Mouse (Mus musculus): ENCODE results near the gene Scand1. TPM values are rescaled to one million over a fixed set of nuclear protein-coding genes. Genes with fewer than 3 reads are reported as not detected.

Gene Scand1
- polyA plus RNA-seq, 1 experiment from 2014 or later = 119 TPM

- H3K4me1 ChIP-seq = no peaks in the 10 kb centered on the region
- no peak overlapping the region for H3K4me2 ChIP-seq (replicated peaks)
- H3K4me3 ChIP-seq = no peak overlapping the region
- no peak overlapping the region for H3K9ac ChIP-seq (replicated peaks)
- no peak for ATAC-seq (ENCODE audit: low FRiP score, low read depth)
- no peaks in the 10 kb centered on the region for H3K9me3 ChIP-seq
- 56% methylated on average over 5 of the region's 5 CpGs for WGBS
- H3K27ac ChIP-seq (replicated peaks) = no peak overlapping the region
- H3K27me3 ChIP-seq = no peaks in the 10 kb centered on the region
- H3K36me3 ChIP-seq = 0 out of 2 replicates have a peak, but pooled peaks cover 3% of the 10 kb centered on the region
Observed at GRCm38 (mm10) chr2:156324681-156325080, 12.2 kb upstream of the Scand1 start.

DNA sequence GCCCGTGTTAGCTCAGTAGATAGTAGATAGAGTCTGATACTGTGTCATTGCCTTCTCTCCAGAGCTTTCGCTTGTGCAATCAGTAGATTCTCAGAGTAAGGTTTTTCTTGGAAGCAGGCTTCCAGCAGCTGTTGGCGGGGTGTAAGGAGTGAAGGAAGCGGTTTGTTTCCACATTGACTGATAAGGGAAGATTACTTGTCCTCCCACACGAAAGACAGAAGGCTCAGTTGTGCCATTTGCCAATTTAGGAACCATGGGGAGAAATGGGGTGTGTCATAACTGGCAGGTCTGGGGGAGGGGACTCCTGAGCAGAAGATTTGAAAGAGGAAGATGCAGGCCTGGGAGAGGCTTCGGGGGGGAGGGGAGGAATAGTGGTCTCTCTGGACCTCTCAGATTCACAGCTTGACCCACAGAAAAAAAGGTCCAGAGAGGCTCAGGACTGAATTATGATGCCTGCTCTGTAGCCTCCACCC, 11.6 kb upstream of the Scand1 start:
- Histone ChIP-seq H3K4me2 (replicated peaks) (no peak overlapping the region), H3K4me3 (no peak overlapping the region), H3K27ac (replicated peaks) (no peak overlapping the region), H3K9me3 (no peaks in the 10 kb centered on the region), H3K4me1 (no peaks in the 10 kb centered on the region), H3K27me3 (no peaks in the 10 kb centered on the region), H3K9ac (replicated peaks) (no peak overlapping the region), H3K36me3 (0 out of 2 replicates have a peak, but pooled peaks cover 3% of the 10 kb centered on the region)
- ATAC-seq (ENCODE audit: low FRiP score, low read depth) = no peak
- WGBS = 71% methylated on average over 6 of the region's 6 CpGs

GRCm38 (mm10) chr2:156321538-156321937, 9.0 kb upstream of the Scand1 start:
- no peak overlapping the region for H3K4me3 ChIP-seq
- H3K9ac ChIP-seq (replicated peaks) = no peak overlapping the region
- WGBS = 89% methylated on average over 6 of the region's 6 CpGs
- no peaks in the 10 kb centered on the region for H3K9me3 ChIP-seq
- no peaks in the 10 kb centered on the region for H3K27me3 ChIP-seq
- no peak overlapping the region for H3K4me2 ChIP-seq (replicated peaks)
- no peaks in the 10 kb centered on the region for H3K4me1 ChIP-seq
- ATAC-seq (ENCODE audit: low FRiP score, low read depth) = no peak
- H3K36me3 ChIP-seq = 0 out of 2 replicates have a peak, but pooled peaks cover 3% of the 10 kb centered on the region
- no peak overlapping the region for H3K27ac ChIP-seq (replicated peaks)

DNA sequence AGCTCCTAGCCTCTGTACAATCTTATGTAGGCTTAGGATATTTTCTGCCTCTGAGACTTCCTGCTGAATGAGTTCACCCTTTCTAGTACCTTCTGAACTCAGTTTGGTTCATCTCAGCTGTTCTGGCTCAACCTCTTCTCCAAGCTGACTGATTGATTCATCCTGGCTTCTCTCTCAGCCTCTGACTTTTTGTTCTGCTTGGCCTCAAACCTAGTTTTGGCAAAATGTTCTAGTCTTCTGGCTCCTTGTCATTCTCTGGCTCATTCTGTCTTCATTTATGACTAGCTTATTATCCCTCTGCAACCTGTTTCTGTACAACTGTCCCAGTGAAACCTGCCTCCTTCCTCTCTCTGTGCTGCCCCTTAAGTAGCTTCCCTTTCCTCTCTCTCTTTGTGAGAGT, 6.0 kb upstream of the Scand1 start:
- Histone ChIP-seq H3K9ac (replicated peaks) (no peak overlapping the region), H3K27me3 (no peaks in the 10 kb centered on the region), H3K9me3 (no peaks in the 10 kb centered on the region), H3K27ac (replicated peaks) (no peak overlapping the region), H3K4me3 (no peak overlapping the region), H3K4me2 (replicated peaks) (no peak overlapping the region), H3K4me1 (no peaks in the 10 kb centered on the region), H3K36me3 (peaks cover 15% of the 10 kb centered on the region; the same call in 1 of the 2 replicates)
- ATAC-seq (ENCODE audit: low FRiP score, low read depth) = no peak

- Histone ChIP-seq H3K36me3 (peaks cover 12% of the 10 kb centered on the region; the same call in 1 of the 2 replicates), H3K9ac (replicated peaks) (no peak overlapping the region), H3K27ac (replicated peaks) (no peak overlapping the region), H3K4me3 (no peak overlapping the region), H3K9me3 (no peaks in the 10 kb centered on the region), H3K27me3 (no peaks in the 10 kb centered on the region), H3K4me1 (peaks cover 10% of the 10 kb centered on the region; the same call in 1 of the 2 replicates), H3K4me2 (replicated peaks) (no peak overlapping the region)
- no peak for ATAC-seq (ENCODE audit: low FRiP score, low read depth)
- WGBS = 93% methylated on average over 6 of the region's 6 CpGs
Observed at GRCm38 (mm10) chr2:156314811-156315210, 2.3 kb upstream of the Scand1 start.

DNA sequence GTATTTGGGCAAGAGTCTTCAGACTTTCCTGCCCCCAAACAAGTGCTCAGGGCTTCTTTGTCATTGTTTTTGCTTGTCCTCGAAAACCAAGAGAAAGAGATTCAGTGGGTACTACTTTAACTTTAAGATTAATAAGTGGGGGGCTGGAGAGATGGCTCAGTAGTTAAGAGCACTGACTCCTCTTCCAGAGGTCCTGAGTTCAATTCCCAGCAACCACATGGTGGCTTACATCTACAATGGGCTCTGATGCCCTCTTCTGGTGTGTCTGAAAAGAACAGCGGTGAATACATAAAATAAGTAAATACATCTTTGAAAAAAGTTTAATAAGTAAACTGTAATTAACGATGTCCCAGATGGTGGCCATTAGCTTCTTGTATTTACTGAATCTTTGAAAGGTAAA, 649 bp upstream of the Scand1 start:
- peaks cover 15% of the 10 kb centered on the region; the same call in 1 of the 2 replicates for H3K36me3 ChIP-seq
- no peaks in the 10 kb centered on the region for H3K9me3 ChIP-seq
- peak overlapping the region; percentile 92 for H3K4me3 ChIP-seq
- peaks cover 10% of the 10 kb centered on the region; the same call in 1 of the 2 replicates for H3K4me1 ChIP-seq
- H3K27ac ChIP-seq (replicated peaks) = peak overlapping the region; percentile 98; the same call in 1 of the 2 replicates
- H3K9ac ChIP-seq (replicated peaks) = peak overlapping the region; percentile 94
- ATAC-seq (ENCODE audit: low FRiP score, low read depth) = no peak
- peak overlapping the region; percentile 83 for H3K4me2 ChIP-seq (replicated peaks)
- 54% methylated on average over 3 of the region's 3 CpGs for WGBS
- no peaks in the 10 kb centered on the region for H3K27me3 ChIP-seq

DNA sequence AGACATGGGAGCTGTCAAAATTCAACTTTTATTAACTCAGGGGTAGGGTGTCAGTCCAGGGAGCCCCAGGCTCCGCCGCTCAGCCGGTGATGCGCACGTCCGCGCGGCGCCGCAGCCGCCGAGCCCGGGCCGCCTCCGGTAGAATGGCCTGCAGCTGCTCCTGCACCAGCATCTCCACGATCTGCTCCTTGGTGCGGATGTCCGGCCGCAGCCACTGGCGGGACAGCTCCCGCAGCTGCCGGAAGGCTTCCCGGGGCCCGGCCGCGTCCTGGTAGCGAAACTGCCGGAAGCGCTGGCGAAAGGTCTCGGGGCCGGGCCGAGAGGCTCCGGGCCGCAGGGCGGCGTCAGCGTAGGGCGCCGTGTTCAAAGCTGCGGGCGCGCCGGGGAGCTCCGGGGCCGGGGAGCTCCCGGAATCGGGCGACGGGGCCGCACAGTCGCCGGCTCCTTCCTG, 638 bp downstream of the Scand1 start:
- under 1% methylated on average over 50 of the region's 53 CpGs for WGBS
- peak overlapping the region; percentile 83 for H3K4me2 ChIP-seq (replicated peaks)
- ATAC-seq (ENCODE audit: low FRiP score, low read depth) = peak; percentile 30
- H3K27ac ChIP-seq (replicated peaks) = peak overlapping the region; percentile 98
- H3K27me3 ChIP-seq = no peaks in the 10 kb centered on the region
- peaks cover 10% of the 10 kb centered on the region; the same call in 1 of the 2 replicates for H3K4me1 ChIP-seq
- H3K9me3 ChIP-seq = no peaks in the 10 kb centered on the region
- peaks cover 19% of the 10 kb centered on the region; the same call in 1 of the 2 replicates for H3K36me3 ChIP-seq
- peak overlapping the region; percentile 94 for H3K9ac ChIP-seq (replicated peaks)
- peak overlapping the region; percentile 92 for H3K4me3 ChIP-seq

DNA sequence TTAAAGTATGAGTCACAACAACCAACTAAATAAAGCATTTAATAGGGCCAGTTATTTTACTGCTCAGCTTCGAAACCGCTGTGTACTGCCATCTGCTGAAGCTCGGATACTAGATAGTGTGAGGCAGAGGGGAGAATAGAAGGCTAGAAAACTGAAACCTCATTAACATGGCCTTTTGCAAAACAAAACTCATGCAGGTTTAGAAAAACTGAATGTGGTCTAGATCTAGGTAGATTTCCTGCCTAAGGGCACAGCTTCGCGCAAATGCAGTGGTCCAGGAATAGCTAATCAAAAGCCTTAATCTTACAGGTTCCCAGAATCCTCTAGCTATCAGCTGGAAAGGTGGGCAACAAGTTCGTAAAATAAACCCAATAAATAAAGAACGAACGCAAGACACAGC, 1.1 kb downstream of the Scand1 start:
- peak overlapping the region; percentile 98 for H3K27ac ChIP-seq (replicated peaks)
- H3K9ac ChIP-seq (replicated peaks) = peak overlapping the region; percentile 94
- H3K27me3 ChIP-seq = no peaks in the 10 kb centered on the region
- peaks cover 10% of the 10 kb centered on the region; the same call in 1 of the 2 replicates for H3K4me1 ChIP-seq
- 21% methylated on average over 8 of the region's 8 CpGs for WGBS
- H3K4me2 ChIP-seq (replicated peaks) = peak overlapping the region; percentile 83
- ATAC-seq (ENCODE audit: low FRiP score, low read depth) = no peak
- H3K9me3 ChIP-seq = no peaks in the 10 kb centered on the region
- H3K36me3 ChIP-seq = peaks cover 19% of the 10 kb centered on the region; the same call in 1 of the 2 replicates
- peak overlapping the region; percentile 92 for H3K4me3 ChIP-seq

DNA sequence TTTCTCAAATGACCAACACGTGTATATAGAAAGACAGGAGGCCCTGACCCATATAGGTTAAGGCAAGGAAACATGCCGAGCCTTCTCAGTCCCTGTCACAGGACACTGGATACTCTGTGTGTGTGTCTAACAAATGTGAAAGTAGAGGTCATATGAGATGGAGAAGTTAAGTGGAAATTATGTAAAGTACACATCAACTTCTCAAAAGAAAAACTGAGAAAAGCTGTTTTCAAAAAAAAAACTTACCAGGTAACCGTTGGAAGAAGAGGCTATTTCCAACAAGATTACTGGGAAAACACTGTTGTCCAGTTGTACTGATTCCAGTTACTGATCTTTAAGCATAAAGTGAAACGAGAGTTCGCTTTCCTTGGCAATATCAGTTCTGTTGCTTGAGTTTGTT, 1.6 kb downstream of the Scand1 start:
- H3K4me2 ChIP-seq (replicated peaks) = peak overlapping the region; percentile 83
- peak overlapping the region; percentile 98 for H3K27ac ChIP-seq (replicated peaks)
- 91% methylated on average over 5 of the region's 5 CpGs for WGBS
- no peaks in the 10 kb centered on the region for H3K9me3 ChIP-seq
- no peaks in the 10 kb centered on the region for H3K27me3 ChIP-seq
- peaks cover 19% of the 10 kb centered on the region; the same call in 1 of the 2 replicates for H3K36me3 ChIP-seq
- no peak overlapping the region for H3K9ac ChIP-seq (replicated peaks)
- no peak for ATAC-seq (ENCODE audit: low FRiP score, low read depth)
- peaks cover 10% of the 10 kb centered on the region; the same call in 1 of the 2 replicates for H3K4me1 ChIP-seq
- peak overlapping the region; percentile 92 for H3K4me3 ChIP-seq

DNA sequence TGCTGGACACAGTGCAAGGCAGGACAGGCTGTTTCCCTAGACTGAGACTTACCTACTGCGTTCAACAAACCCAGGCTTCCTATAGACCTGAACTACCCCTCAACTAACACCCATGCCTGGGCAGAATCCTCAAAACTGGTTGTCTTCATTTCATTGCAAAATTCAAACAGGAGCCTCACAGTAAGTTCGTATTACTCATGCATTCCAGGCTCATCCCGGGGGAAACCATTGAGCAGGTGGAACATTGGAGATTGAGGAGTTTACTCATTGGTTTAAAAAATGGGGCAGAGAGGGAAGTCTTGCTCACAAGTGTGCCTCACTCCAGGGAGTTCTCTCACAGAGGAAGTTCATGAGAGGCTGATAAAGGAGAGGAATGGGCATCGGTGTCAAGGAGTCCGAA, 2.0 kb downstream of the Scand1 start:
- no peak for ATAC-seq (ENCODE audit: low FRiP score, low read depth)
- H3K4me1 ChIP-seq = peaks cover 10% of the 10 kb centered on the region; the same call in 1 of the 2 replicates
- no peak overlapping the region for H3K27ac ChIP-seq (replicated peaks)
- no peaks in the 10 kb centered on the region for H3K9me3 ChIP-seq
- H3K36me3 ChIP-seq = peaks cover 19% of the 10 kb centered on the region; the same call in 1 of the 2 replicates
- no peak overlapping the region for H3K9ac ChIP-seq (replicated peaks)
- WGBS = 96% methylated on average over 5 of the region's 5 CpGs
- no peak overlapping the region for H3K4me2 ChIP-seq (replicated peaks)
- H3K4me3 ChIP-seq = no peak overlapping the region
- no peaks in the 10 kb centered on the region for H3K27me3 ChIP-seq

DNA sequence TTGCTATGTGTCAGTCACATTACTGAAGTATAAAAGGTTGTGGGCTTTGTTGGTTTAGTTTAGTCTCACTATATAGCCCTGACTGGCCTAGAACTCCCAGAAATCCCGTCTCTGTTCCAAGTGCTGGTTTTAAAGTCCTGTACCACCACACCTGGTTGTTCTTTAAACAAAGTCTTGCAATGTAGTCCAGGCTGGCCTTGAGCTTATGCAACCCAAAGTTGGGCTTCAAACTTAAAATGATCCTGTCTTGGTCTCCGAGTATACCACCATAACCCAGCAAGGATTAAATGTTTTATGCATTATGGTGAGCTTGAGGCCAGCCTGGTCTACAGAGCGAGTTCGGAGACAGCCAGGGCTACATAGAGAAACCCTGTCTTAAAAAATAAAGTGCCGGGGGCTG, 2.6 kb downstream of the Scand1 start:
- H3K27me3 ChIP-seq = no peaks in the 10 kb centered on the region
- no peak overlapping the region for H3K27ac ChIP-seq (replicated peaks)
- H3K9ac ChIP-seq (replicated peaks) = no peak overlapping the region
- ATAC-seq (ENCODE audit: low FRiP score, low read depth) = no peak
- no peaks in the 10 kb centered on the region for H3K9me3 ChIP-seq
- H3K36me3 ChIP-seq = peaks cover 17% of the 10 kb centered on the region
- 95% methylated on average over 5 of the region's 5 CpGs for WGBS
- no peak overlapping the region for H3K4me3 ChIP-seq
- H3K4me1 ChIP-seq = peaks cover 10% of the 10 kb centered on the region; the same call in 1 of the 2 replicates
- H3K4me2 ChIP-seq (replicated peaks) = no peak overlapping the region

DNA sequence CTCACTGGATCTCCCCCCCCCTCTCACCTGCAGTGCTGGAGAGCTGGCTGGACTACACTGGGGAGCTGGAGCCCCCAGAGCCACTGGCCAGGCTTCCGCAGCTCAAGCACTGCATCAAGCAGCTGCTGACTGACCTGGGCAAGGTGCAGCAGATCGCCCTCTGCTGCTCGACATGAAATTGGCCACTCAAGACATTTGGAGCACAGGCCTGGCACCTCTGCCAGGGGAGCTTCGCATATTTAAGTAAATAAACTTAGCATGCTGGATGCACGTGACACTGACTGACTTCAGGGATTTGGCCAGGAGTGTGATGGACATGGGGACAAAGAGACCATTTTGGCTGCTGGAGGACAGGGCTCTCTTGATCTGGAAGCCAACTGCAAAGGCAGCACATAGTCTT, 5.2 kb downstream of the Scand1 start:
- Histone ChIP-seq H3K9ac (replicated peaks) (no peak overlapping the region), H3K4me1 (peaks cover 5% of the 10 kb centered on the region; the same call in 1 of the 2 replicates), H3K27ac (replicated peaks) (no peak overlapping the region), H3K4me3 (no peak overlapping the region), H3K27me3 (no peaks in the 10 kb centered on the region), H3K36me3 (peaks cover 35% of the 10 kb centered on the region), H3K4me2 (replicated peaks) (no peak overlapping the region), H3K9me3 (no peaks in the 10 kb centered on the region)
- 65% methylated on average over 5 of the region's 5 CpGs for WGBS
- ATAC-seq (ENCODE audit: low FRiP score, low read depth) = no peak

Data from midbrain, embryonic 12.5 days (tissue).